Mouse (Mus musculus): ENCODE measurements around the gene Fam198b.

Gene Fam198b

GRCm38 (mm10) chr3:79884305-79884704 is at the start of gene Fam198b:
Gene Fam198b, plus strand, starts transcription at chr3:79884533.
- peak; percentile 32 for DNase-seq (ENCODE audit: extremely low read depth, low read depth)

- DNase-seq (ENCODE audit: extremely low read depth, low read depth), result no peak
Observed at GRCm38 (mm10) chr3:79838751-79839150, 45.6 kb upstream of the Fam198b start.

GRCm38 (mm10) chr3:79841475-79841874 is 42.9 kb upstream of the Fam198b start:
- no peak for DNase-seq (ENCODE audit: extremely low read depth, low read depth)

DNA sequence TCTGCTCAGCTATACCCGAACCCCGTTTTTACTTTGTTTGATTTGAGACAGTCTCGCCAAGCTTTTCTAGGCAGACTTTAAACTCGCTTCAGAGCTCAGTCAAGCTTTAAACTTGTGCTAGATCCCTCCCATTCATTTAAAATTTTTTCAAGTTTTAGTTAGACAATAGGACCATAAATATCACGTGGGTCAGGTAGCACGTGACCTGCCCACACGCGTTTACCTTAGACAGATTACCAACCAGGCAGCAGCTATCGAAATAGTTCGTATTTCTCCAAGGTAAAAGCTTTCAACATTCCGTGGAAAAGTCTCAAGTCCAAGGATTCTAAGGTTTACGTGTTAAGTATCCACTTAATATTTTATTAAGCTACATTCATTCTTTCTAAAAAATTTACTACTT is 42.2 kb upstream of the Fam198b start:
- DNase-seq (ENCODE audit: extremely low read depth, low read depth), result peak; percentile 72

GRCm38 (mm10) chr3:79842616-79843016 is 41.7 kb upstream of the Fam198b start:
- no peak for DNase-seq (ENCODE audit: extremely low read depth, low read depth)

GRCm38 (mm10) chr3:79843999-79844398 is 40.3 kb upstream of the Fam198b start:
- DNase-seq (ENCODE audit: extremely low read depth, low read depth), result peak; percentile 98

GRCm38 (mm10) chr3:79846633-79847032 is 37.7 kb upstream of the Fam198b start:
- DNase-seq (ENCODE audit: extremely low read depth, low read depth), result peak; percentile 80

- DNase-seq (ENCODE audit: extremely low read depth, low read depth), result no peak
Observed at GRCm38 (mm10) chr3:79848841-79849240, 35.5 kb upstream of the Fam198b start.

GRCm38 (mm10) chr3:79849621-79850020 is 34.7 kb upstream of the Fam198b start:
- no peak for DNase-seq (ENCODE audit: extremely low read depth, low read depth)

GRCm38 (mm10) chr3:79850656-79851055 is 33.7 kb upstream of the Fam198b start:
- DNase-seq (ENCODE audit: extremely low read depth, low read depth), result no peak

GRCm38 (mm10) chr3:79852108-79852507 is 32.2 kb upstream of the Fam198b start:
- DNase-seq (ENCODE audit: extremely low read depth, low read depth), result no peak

- peak; percentile 89 for DNase-seq (ENCODE audit: extremely low read depth, low read depth)
Observed at GRCm38 (mm10) chr3:79852654-79853166, 31.6 kb upstream of the Fam198b start, which contains the start of gene Tmem144. Gene Tmem144, minus strand, starts transcription at chr3:79852773.

DNA sequence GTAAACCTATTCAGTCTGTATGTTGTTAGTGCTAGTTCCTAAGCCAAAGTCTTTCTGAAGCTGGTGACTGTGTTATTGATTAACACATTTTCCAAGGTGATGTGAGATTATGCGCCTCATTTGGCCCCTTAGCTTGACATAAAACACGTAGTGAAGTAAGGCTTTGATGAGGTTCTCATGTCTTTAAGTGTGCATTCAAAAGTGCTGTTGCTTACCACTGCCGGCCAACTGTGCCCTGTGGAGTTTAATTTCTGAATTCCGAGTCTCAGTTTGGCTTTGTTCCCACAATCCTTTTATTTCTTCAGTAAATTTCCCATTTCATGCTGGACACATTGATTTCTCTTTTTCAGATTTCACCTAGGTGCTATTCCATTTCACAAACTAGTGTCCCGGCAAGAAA is 26.6 kb upstream of the Fam198b start:
- DNase-seq (ENCODE audit: extremely low read depth, low read depth), result no peak

- DNase-seq (ENCODE audit: extremely low read depth, low read depth), result no peak
Observed at GRCm38 (mm10) chr3:79858221-79858620, 26.1 kb upstream of the Fam198b start.

DNA sequence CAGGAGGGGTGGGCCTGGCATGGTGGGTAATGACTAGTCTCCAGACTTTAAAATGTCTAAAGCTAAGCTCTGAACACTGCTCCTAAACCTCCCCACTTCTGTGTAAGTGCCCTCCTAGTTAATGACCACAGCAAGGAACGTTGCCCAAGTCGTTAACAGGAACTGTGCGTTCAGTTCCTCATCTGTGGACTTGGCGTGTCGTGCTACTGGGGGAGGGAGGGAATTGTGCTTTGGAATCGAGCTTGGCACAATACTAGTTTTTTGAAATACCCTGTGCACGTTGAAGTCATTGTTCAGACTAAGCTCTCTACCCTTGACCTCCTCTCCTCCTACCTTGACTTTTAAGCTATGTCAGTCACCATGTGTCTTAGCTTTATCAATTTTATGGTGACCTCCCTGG is 19.5 kb upstream of the Fam198b start:
- no peak for DNase-seq (ENCODE audit: extremely low read depth, low read depth)

DNA sequence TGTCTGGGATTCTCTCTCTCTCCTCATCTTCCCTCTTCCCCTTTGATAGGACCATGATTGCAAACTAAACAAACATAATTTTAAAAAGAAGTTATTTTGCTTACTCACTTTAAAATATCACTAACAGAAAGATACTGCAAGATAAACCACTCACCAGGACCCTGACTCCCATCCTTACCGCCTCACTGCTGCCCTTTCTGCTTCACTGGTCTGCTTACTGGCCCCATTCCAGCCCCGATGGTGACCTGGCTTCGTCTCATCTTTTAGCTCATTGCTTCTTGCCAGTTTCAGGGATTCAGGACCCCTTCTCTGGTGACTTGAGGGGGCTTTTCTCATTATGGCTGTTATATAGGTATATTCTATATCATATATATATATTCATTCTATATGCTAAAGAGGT is 18.2 kb upstream of the Fam198b start:
- DNase-seq (ENCODE audit: extremely low read depth, low read depth), result no peak

GRCm38 (mm10) chr3:79866526-79866925 is 17.8 kb upstream of the Fam198b start:
- DNase-seq (ENCODE audit: extremely low read depth, low read depth), result no peak

- DNase-seq (ENCODE audit: extremely low read depth, low read depth), result no peak
Observed at GRCm38 (mm10) chr3:79867121-79867709, 17.1 kb upstream of the Fam198b start.

DNA sequence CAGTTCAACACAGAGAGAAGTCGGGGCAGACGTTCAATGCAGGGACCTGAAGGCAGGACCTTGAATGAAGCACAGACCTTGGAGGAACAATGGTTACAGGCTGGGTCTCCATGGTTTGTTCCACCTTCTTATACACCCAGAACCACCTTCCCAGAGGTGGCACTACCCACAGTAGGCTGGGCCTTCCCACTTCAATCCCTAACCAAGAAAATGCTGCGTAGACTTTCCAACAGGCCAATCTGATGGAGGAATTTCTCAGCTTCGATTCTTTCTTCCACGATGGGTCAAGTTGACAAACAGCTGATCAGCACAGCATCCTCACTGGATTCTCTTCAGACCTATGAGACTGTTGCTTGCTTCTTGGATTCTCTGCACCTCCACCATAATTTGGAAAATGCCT is 8.9 kb upstream of the Fam198b start:
- DNase-seq (ENCODE audit: extremely low read depth, low read depth), result no peak

GRCm38 (mm10) chr3:79878350-79878749 is 6.0 kb upstream of the Fam198b start:
- DNase-seq (ENCODE audit: extremely low read depth, low read depth), result no peak

DNA sequence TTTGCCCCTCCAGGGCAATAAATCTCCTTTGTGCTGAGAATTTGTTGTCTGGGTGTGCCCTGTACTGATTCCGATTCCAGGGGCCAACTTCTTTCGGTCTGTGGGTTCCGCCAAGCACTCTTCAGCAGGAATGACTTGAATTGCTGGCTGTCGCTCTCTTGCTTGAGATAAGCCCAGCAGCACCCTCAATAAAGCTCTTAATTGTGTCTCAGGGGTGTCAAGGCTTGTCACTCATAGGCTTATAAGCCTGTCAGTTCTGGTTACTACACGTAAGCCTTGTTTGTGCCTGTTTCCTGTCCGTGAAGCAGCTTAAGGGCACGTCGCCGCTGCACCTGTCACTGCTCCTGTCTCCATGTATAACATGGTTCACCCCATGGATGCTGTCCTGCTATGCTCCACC is 5.1 kb upstream of the Fam198b start:
- no peak for DNase-seq (ENCODE audit: extremely low read depth, low read depth)

GRCm38 (mm10) chr3:79881645-79882044 is 2.7 kb upstream of the Fam198b start:
- no peak for DNase-seq (ENCODE audit: extremely low read depth, low read depth)

GRCm38 (mm10) chr3:79883092-79883491 is 1.2 kb upstream of the Fam198b start:
- peak; percentile 64 for DNase-seq (ENCODE audit: extremely low read depth, low read depth)
